Mouse (Mus musculus) liver, postnatal 0 days (tissue): Measurements from ENCODE around the gene Uqcc2.

Experiments used
- CTCF ChIP-seq: sonication (generic); IDR thresholded peaks from 2 replicates; pipeline ENCODE4 v1.5.1; 2016; ENCODE audit warnings: antibody characterized with exemption, low read depth
- EP300 ChIP-seq: IDR thresholded peaks from 2 replicates; pipeline ENCODE4 v1.6.1; 2016; ENCODE audit warnings: antibody characterized with exemption, low read depth, mild to moderate bottlenecking

DNA sequence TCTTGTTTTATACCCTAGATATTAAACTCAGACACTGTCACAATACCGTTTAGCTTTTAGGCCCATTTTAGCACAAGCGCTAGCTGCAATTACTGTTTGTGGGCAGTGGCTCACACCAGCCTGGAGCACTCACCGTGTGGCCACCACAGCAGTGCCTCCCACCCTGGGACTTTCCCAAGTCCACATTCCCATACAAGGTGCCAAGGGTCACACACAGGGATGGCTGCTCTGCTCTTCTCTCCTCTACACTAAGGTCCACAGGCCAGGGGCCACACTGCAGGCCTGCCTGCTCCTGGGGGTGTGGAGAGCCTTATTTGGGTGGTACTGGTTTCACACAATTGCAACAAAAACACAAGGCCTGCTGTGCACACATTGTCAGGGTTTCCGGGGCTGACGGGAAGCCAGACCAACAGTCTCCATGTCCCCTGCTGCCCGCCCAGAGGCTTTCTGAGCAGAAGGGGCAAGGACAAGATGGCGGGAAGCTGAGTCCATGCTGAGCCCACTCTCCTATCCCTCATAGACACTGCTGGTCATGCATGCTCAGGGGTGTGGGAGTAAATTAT, 9.8 kb downstream of the Uqcc2 start:
- TF ChIP-seq CTCF (no peak), EP300 (no peak)
